Comparison of ENCODE assay signal across 13 mouse cellular contexts in genomic region chr8:115897521-115898178, GRCm38 (mm10).
A peak's percentile ranks its signal among the peaks of the same experiment; 100 is the strongest.
DNase-seq lines count a peak whose midpoint lies in the region; ATAC-seq lines count a peak whose summit lies in the region.
"Had no signal": no experiment of that assay in that cellular context is flagged by ENCODE, and none has a peak within 500 bp of the region (broad histone marks: within the 10 kb centered on the region; RNA-seq: fewer than 3 reads in every experiment).

No protein-coding gene starts in this region.

- H3K27ac ChIP-seq in heart, embryonic 12.5 days (ENCODE audit: poor library complexity, severe bottlenecking), result no peak overlapping the region
- H3K27ac ChIP-seq in intestine, embryonic 16.5 days (ENCODE audit: low read length), result no peak overlapping the region
- H3K27ac ChIP-seq in forebrain, embryonic 14.5 days (ENCODE audit: low read depth, low read length), result no peak overlapping the region
- H3K27ac ChIP-seq: forebrain, embryonic 13.5 days; limb, embryonic 12.5 days had no signal

- DNase-seq in heart, adult 11 months, result peak; percentile 93
- peak; percentile 97 for DNase-seq in 3T3-L1 (ENCODE audit: low read depth, low spot score)
- peak; percentile 14 for DNase-seq in lung, postnatal 14 days
- DNase-seq in forebrain, embryonic 14.5 days (ENCODE audit: low spot score), result no peak
- no peak for DNase-seq in embryo, embryonic 9.5 days (ENCODE audit: extremely low spot score)
- DNase-seq in thymus, postnatal 4 days, result no peak
- DNase-seq: adrenal gland, adult 2 months; gastrocnemius, postnatal 36 days had no signal

- no peak overlapping the region for H3K4me2 ChIP-seq in heart, embryonic 12.5 days
- H3K4me2 ChIP-seq in intestine, embryonic 16.5 days (ENCODE audit: low read depth, low read length), result no peak overlapping the region
- H3K4me2 ChIP-seq in forebrain, embryonic 14.5 days (ENCODE audit: low read length), result no peak overlapping the region
- H3K4me2 ChIP-seq: forebrain, embryonic 13.5 days; limb, embryonic 12.5 days had no signal

- H3K27me3 ChIP-seq in heart, embryonic 12.5 days (replicated peaks), result no peaks in the 10 kb centered on the region; the same call in 1 of the 2 replicates
- H3K27me3 ChIP-seq in intestine, embryonic 16.5 days (replicated peaks; ENCODE audit: control insufficient read depth, insufficient read depth, low read length), result no peaks in the 10 kb centered on the region
- H3K27me3 ChIP-seq in forebrain, embryonic 14.5 days (replicated peaks; ENCODE audit: control insufficient read depth, insufficient read depth, low read length), result no peaks in the 10 kb centered on the region
- H3K27me3 ChIP-seq: forebrain, embryonic 13.5 days; limb, embryonic 12.5 days had no signal

- H3K4me3 ChIP-seq in heart, embryonic 12.5 days, result no peak overlapping the region
- H3K4me3 ChIP-seq in intestine, embryonic 16.5 days (ENCODE audit: low read length), result no peak overlapping the region
- no peak overlapping the region for H3K4me3 ChIP-seq in forebrain, embryonic 14.5 days (ENCODE audit: low read depth, low read length)
- H3K4me3 ChIP-seq: forebrain, embryonic 13.5 days; limb, embryonic 12.5 days had no signal

- no peak for ATAC-seq in heart, embryonic 12.5 days (ENCODE audit: insufficient number of reproducible peaks, low FRiP score)
- peak; percentile 68 for ATAC-seq in intestine, embryonic 16.5 days
- ATAC-seq in forebrain, embryonic 14.5 days, result no peak
- ATAC-seq: forebrain, embryonic 13.5 days; hindbrain, embryonic 16.5 days had no signal

- WGBS in heart, embryonic 12.5 days, result 51% methylated on average over 6 of the region's 6 CpGs
- 53% methylated on average over 6 of the region's 6 CpGs for WGBS in intestine, embryonic 16.5 days
- WGBS in forebrain, embryonic 14.5 days, result 77% methylated on average over 6 of the region's 6 CpGs

- H3K9me3 ChIP-seq in heart, embryonic 12.5 days (replicated peaks), result no peaks in the 10 kb centered on the region
- no peaks in the 10 kb centered on the region for H3K9me3 ChIP-seq in intestine, embryonic 16.5 days (ENCODE audit: control insufficient read depth, low read length)
- no peaks in the 10 kb centered on the region for H3K9me3 ChIP-seq in forebrain, embryonic 14.5 days (replicated peaks; ENCODE audit: control insufficient read depth, low read length)
- H3K9me3 ChIP-seq: forebrain, embryonic 13.5 days; limb, embryonic 12.5 days had no signal

- no peaks in the 10 kb centered on the region for H3K4me1 ChIP-seq in heart, embryonic 12.5 days (replicated peaks)
- H3K4me1 ChIP-seq in intestine, embryonic 16.5 days (ENCODE audit: control insufficient read depth, insufficient read depth, low read length), result no peaks in the 10 kb centered on the region
- no peaks in the 10 kb centered on the region for H3K4me1 ChIP-seq in forebrain, embryonic 14.5 days (ENCODE audit: control insufficient read depth, insufficient read depth, low read length)
- H3K4me1 ChIP-seq: forebrain, embryonic 13.5 days; limb, embryonic 12.5 days had no signal

- no peak overlapping the region for H3K9ac ChIP-seq in heart, embryonic 12.5 days
- H3K9ac ChIP-seq in intestine, embryonic 16.5 days (ENCODE audit: low read depth, low read length), result no peak overlapping the region
- H3K9ac ChIP-seq in forebrain, embryonic 14.5 days (ENCODE audit: low read length), result no peak overlapping the region
- H3K9ac ChIP-seq: forebrain, embryonic 13.5 days; limb, embryonic 12.5 days had no signal

- H3K36me3 ChIP-seq in heart, embryonic 12.5 days, result no peaks in the 10 kb centered on the region
- H3K36me3 ChIP-seq in intestine, embryonic 16.5 days (ENCODE audit: control insufficient read depth, insufficient read depth, low read length), result no peaks in the 10 kb centered on the region
- H3K36me3 ChIP-seq in forebrain, embryonic 14.5 days (ENCODE audit: control insufficient read depth, insufficient read depth, low read length), result no peaks in the 10 kb centered on the region
- H3K36me3 ChIP-seq: limb, embryonic 12.5 days had no signal

Comparison
In these comparisons a context has a peak if more than half of its experiments do, and no peak if none do; other contexts are left out.
1. DNase-seq: peak in heart, adult 11 months (single experiment), 3T3-L1 (single experiment) and lung, postnatal 14 days (single experiment); none in forebrain, embryonic 14.5 days (single experiment), embryo, embryonic 9.5 days (single experiment) and thymus, postnatal 4 days (single experiment).